Mouse (Mus musculus) kidney, adult 2 months (tissue): ENCODE data around the gene Mta1. TPM values are rescaled to one million over a fixed set of nuclear protein-coding genes. Genes with fewer than 3 reads are reported as not detected.

Experiments used
- DNase-seq: peaks from one replicate; pipeline ENCODE4 v3.0.0; 2021
- H3K27ac ChIP-seq: fragments of 200-500 bp; 2 replicates; pipeline ENCODE4 v1.5.1; 2012; ENCODE audit warnings: low read depth, low read length, control low read depth, inconsistent platforms; ENCODE audit not compliant: insufficient read depth
- H3K27me3 ChIP-seq: fragments of 200-500 bp; replicated peaks from 2 replicates; pipeline ENCODE4 v1.6.1; 2012; ENCODE audit warnings: mild to moderate bottlenecking, moderate library complexity, low read length, inconsistent platforms; ENCODE audit not compliant: control insufficient read depth, insufficient read depth
- H3K36me3 ChIP-seq: fragments of 200-500 bp; 2 replicates; pipeline ENCODE4 v1.6.1; 2012; ENCODE audit warnings: mild to moderate bottlenecking, moderate library complexity, low read length, inconsistent platforms; ENCODE audit not compliant: control insufficient read depth, insufficient read depth
- H3K4me1 ChIP-seq: fragments of 200-500 bp; 2 replicates; pipeline ENCODE4 v1.6.1; 2011; ENCODE audit warnings: low read length; ENCODE audit not compliant: control insufficient read depth, insufficient read depth
- H3K4me3 ChIP-seq: fragments of 200-500 bp; 2 replicates; pipeline ENCODE4 v1.5.1; 2011; ENCODE audit warnings: mild to moderate bottlenecking, low read depth, low read length, control low read depth; ENCODE audit not compliant: insufficient read depth
- CTCF ChIP-seq: fragments of 200-500 bp; conservative IDR thresholded peaks from 2 replicates; pipeline ENCODE4 v1.5.1; 2011; ENCODE audit warnings: low read depth, mild to moderate bottlenecking, control low read depth, low read length, moderate library complexity, mixed read lengths; ENCODE audit not compliant: insufficient read depth, insufficient read length
- POLR2A ChIP-seq: fragments of 200-500 bp; IDR thresholded peaks from one replicate; pipeline ENCODE4 v1.6.1; 2011; ENCODE audit warnings: low read depth, low read length, control low read depth
- WGBS: fragments of 180-500 bp; shearing (Covaris S2); methylation state at CpG from one replicate; pipeline ENCODE4 v1.1.7; 2018; 5-methylcytosine and 5-hydroxymethylcytosine counted together
- polyA plus RNA-seq: library from polyadenylated mRNA; depleted of rRNA; stranded (reverse); fragments of >200 nt; gene quantifications from 2 replicates; pipeline ENCODE4 v1.2.3, GENCODE M21; 2012; rRNA removed

Mta1 gene
- polyA plus RNA-seq, result 39.0 and 44.4 TPM in 2 replicates

- H3K4me3 ChIP-seq, result peak within 1 kb of the TSS; percentile 65
- H3K4me1 ChIP-seq, result 0 out of 2 replicates have a peak, but pooled peaks cover 11% of the 10 kb centered on the region
- H3K27me3 ChIP-seq, result no peaks in the 10 kb centered on the region
- TF ChIP-seq POLR2A (no peak), CTCF (no peak)
- peak; percentile 59 for DNase-seq
- H3K27ac ChIP-seq, result 0 out of 2 replicates have a peak within 1 kb of the TSS, but pooled peaks have one; percentile 5
- 7% methylated on average over 47 of the region's 53 CpGs for WGBS
- no peaks in the 10 kb centered on the region for H3K36me3 ChIP-seq
Measured at GRCm38 (mm10) chr12:113097749-113098281, at the start of gene Mta1. Mta1 (plus strand) TSS chr12:113098278.

GRCm38 (mm10) chr12:113049836-113050235 lies 48.2 kb upstream of the Mta1 start:
- no peaks in the 10 kb centered on the region for H3K27me3 ChIP-seq
- H3K4me3 ChIP-seq, result no peak overlapping the region
- TF ChIP-seq POLR2A, result no peak
- TF ChIP-seq CTCF, result no peak
- DNase-seq, result no peak
- no peaks in the 10 kb centered on the region for H3K4me1 ChIP-seq
- 79% methylated on average over 9 of the region's 9 CpGs for WGBS
- H3K27ac ChIP-seq, result no peak overlapping the region
- no peaks in the 10 kb centered on the region for H3K36me3 ChIP-seq

GRCm38 (mm10) chr12:113050671-113051070 lies 47.4 kb upstream of the Mta1 start:
- Histone ChIP-seq H3K27ac (no peak overlapping the region), H3K4me1 (no peaks in the 10 kb centered on the region), H3K27me3 (no peaks in the 10 kb centered on the region), H3K36me3 (no peaks in the 10 kb centered on the region), H3K4me3 (no peak overlapping the region)
- WGBS, result 83% methylated on average over 12 of the region's 12 CpGs
- TF ChIP-seq CTCF (no peak), POLR2A (no peak)
- no peak for DNase-seq

GRCm38 (mm10) chr12:113051628-113052403 lies 46.3 kb upstream of the Mta1 start:
- Histone ChIP-seq H3K27ac (no peak overlapping the region), H3K4me3 (no peak overlapping the region), H3K4me1 (no peaks in the 10 kb centered on the region), H3K36me3 (no peaks in the 10 kb centered on the region), H3K27me3 (no peaks in the 10 kb centered on the region)
- DNase-seq, result peak; percentile 28
- TF ChIP-seq POLR2A (no peak), CTCF (no peak)
- 30% methylated on average over 9 of the region's 9 CpGs for WGBS

GRCm38 (mm10) chr12:113056089-113056488 lies 42.0 kb upstream of the Mta1 start:
- Histone ChIP-seq H3K4me1 (no peaks in the 10 kb centered on the region), H3K27ac (no peak overlapping the region), H3K27me3 (no peaks in the 10 kb centered on the region), H3K36me3 (no peaks in the 10 kb centered on the region; the same call in 1 of the 2 replicates), H3K4me3 (no peak overlapping the region)
- WGBS, result 67% methylated on average over 8 of the region's 8 CpGs
- TF ChIP-seq POLR2A, result no peak
- TF ChIP-seq CTCF, result no peak
- no peak for DNase-seq

GRCm38 (mm10) chr12:113060178-113060577 lies 37.9 kb upstream of the Mta1 start:
- Histone ChIP-seq H3K4me1 (no peaks in the 10 kb centered on the region), H3K27me3 (no peaks in the 10 kb centered on the region), H3K4me3 (no peak overlapping the region), H3K36me3 (no peaks in the 10 kb centered on the region; the same call in 1 of the 2 replicates), H3K27ac (no peak overlapping the region)
- TF ChIP-seq CTCF, result no peak
- no peak for TF ChIP-seq POLR2A
- DNase-seq, result no peak
- 94% methylated on average over 5 of the region's 5 CpGs for WGBS

GRCm38 (mm10) chr12:113061606-113062005 lies 36.5 kb upstream of the Mta1 start:
- TF ChIP-seq POLR2A (no peak), CTCF (no peak)
- no peaks in the 10 kb centered on the region for H3K27me3 ChIP-seq
- no peak overlapping the region for H3K27ac ChIP-seq
- no peaks in the 10 kb centered on the region; the same call in 1 of the 2 replicates for H3K36me3 ChIP-seq
- H3K4me1 ChIP-seq, result no peaks in the 10 kb centered on the region
- H3K4me3 ChIP-seq, result no peak overlapping the region
- DNase-seq, result no peak
- 86% methylated on average over 9 of the region's 9 CpGs for WGBS
